Mouse (Mus musculus): ENCODE results near the gene Pptc7.

The Pptc7 gene

GRCm38 (mm10) chr5:122284183-122285028, at the start of gene Pptc7:
Pptc7 (plus strand) TSS chr5:122284365.
- peak; percentile 86 for DNase-seq (ENCODE audit: low read depth, low spot score)

DNA sequence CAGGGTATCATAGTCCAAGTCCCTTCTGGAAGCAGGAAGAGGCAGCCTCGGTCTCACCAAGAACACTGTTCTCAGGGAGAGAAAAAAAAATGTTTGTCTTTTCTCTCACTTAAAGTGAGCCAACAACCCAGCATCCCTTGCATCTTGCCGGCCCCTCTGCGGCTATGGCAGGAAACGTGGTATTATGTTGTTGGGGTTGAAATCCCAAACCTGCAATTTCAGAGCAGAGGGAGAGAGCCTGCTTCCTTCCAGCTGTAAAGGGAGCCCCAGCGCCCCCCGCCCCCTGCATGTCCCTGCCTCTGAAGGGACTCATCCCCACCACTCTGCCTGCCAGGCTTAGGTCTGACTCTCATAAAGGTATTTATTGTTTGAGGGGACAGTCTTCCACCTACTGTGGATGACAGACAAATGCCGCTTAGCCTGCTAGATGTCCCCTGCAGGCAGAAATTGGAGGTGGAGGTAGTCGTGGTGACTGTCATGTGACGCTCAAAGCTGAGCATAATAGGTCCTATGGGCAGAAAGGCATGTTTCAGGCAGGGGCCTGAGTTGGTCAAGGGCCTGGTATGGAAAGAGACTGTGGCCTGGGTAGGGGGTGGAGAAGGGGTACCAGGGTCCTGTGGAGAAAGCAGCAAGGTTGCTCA, 48.8 kb upstream of the Pptc7 start:
- DNase-seq (ENCODE audit: low read depth, low spot score): no peak

DNA sequence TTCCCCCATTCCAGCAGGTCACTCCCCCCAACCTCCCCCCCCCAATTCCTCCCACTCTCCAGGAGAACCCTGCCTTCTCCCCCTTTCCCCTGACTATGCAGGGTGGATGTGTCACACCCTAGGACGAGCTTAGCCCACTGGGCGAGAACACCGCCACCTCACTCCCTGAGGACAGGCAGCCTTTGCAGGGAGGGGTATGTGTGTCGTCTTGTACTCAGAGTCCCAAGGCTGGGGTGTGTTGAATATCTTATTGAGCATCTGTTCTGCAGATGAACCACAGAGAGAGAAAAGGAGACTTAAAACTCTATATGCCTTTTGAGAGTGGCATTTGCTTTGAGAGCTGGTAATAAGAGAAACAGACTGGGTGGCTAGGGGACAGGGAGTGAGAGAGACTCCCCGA, 47.0 kb upstream of the Pptc7 start:
- DNase-seq (ENCODE audit: low read depth, low spot score): no peak

DNA sequence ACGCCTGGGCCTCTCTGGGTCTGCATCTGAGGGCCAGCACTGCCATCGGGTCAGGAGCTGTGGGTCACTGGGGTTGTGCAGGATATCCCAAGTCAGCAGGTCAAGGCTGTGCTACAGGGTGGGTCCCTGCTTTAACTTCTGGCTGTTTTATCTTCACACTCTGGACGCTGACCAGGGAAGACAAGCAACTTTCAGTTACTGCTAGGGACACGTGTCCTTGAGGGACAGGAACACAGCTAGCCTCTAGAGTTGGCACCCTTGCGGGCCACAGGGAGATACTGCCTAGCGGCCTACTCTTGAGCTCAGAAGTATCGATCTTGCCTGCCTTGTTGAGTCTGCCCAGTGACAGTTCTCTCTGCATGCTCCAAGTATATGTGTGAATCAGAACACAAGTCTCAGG, 44.5 kb upstream of the Pptc7 start:
- DNase-seq (ENCODE audit: low read depth, low spot score): no peak

DNA sequence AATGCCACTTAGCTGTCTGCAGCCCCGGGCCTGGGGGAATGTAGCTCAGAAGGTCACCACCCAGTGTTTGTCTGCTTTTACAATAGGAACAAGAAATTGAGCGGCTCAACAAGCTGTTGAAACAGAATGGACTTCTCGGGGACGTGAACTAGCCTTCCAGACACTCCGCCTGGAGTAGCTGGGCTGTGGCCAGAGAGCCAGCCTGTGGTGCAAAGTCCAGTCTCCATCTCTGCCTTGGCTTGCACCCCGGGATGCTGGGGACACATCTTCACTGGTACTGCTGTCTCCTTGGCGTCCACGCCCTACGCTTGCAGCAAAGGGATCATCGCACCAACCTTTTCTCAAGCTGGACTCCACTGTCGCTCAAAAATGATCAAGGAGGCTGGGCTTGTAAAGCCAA, 43.6 kb upstream of the Pptc7 start:
- DNase-seq (ENCODE audit: low read depth, low spot score): no peak

DNA sequence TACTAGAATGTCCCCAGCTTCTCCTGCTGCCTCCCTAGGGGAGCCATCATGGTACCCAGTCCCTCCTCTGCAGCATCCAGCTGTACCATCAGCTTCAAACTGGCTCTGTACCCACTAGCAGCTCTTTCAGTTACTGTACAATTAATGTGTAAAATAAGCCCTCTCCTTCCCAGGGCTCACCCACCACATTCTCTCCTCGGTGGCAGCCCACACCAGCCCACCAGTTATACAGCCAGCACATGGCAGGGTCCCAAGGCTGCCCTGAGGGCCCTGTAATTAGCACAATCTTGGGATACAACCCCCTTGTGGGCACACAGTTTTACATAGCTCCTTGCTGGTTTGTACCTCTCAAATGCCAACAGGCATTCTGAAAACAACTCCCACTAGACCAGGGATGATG, 43.2 kb upstream of the Pptc7 start:
- DNase-seq (ENCODE audit: low read depth, low spot score): no peak

DNA sequence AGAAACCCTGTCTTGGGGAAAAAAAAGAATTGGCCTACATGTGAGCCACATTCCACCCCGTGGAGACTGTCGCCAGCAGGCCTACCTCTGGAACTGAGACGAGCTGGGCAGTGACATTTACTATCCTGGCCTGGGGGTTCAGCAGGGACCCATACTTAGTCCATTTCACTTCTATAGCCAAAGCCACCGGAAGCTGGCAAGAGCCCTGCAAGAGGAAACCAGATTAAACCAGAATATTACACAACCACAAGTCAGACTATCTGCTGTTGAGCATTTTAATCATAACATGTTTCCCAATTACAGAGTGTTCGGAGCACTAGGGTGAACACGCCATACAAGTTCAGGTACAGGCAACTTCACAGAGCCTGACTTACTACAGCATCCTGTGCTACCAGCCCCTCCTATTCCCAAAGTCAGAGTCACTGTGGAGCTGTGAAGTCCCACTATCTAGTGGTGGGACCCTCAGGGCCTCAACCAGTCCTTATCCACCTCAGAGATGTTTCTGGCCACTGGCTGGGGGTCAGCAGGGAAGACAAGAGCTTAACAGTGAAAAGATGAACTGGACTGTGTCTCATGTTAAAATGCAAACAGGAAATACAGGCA, 41.5 kb upstream of the Pptc7 start:
- DNase-seq (ENCODE audit: low read depth, low spot score): no peak

DNA sequence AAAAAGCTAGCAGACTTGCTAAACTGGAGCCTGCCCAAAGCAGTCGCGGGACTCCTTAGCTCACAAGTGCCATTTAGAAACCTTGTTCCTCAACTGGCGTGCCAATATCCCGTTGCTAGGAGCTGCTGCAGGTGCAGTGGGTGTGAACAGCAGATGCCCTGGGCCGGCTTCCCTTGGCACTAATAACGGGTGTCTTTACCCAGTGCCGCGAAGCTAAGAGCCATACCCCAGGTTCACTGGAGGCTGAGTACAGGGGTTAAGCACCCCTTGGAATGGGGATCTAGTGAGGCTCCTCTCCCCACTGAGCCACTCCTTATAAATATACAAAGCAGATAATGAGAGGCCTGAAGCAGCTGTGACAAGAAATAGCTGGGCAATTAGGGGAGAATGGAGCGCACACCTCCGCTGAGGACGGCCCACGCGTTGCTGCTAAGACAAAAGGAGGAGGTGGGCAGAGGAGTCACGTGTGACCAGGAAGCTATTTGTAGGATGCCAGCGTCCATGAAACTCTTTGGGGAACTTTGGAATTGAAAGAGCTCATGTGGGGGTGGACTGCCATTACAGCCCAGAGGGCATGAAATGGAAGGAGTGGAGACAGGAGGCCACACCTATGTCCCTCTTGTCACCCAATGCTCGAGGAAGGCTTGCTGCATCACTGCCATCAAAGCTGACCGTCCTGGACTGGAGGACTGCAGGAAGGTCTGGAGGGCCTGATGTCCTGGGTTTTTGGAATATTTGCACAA, 40.2 kb upstream of the Pptc7 start:
- DNase-seq (ENCODE audit: low read depth, low spot score): no peak

DNA sequence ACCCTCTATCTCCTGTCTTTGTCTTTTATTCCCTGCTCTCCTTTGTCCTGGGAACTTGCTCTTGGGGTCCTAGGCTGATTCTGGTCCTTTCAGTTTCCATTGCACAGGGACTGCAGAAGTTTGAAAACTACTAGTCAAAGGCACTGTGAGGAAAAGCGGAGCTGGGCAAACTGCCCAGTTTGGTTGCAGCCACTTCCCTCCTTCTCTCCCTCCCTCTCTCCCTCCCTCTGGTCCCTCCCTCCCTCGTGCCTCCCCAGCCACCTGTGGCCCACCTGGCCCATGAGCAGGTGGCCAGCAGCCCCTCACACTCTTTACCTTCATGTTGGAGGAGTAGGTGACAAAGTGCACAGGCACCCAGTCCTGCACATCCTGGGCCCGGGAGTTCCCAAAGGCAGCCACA, 39.0 kb upstream of the Pptc7 start:
- DNase-seq (ENCODE audit: low read depth, low spot score): no peak

DNA sequence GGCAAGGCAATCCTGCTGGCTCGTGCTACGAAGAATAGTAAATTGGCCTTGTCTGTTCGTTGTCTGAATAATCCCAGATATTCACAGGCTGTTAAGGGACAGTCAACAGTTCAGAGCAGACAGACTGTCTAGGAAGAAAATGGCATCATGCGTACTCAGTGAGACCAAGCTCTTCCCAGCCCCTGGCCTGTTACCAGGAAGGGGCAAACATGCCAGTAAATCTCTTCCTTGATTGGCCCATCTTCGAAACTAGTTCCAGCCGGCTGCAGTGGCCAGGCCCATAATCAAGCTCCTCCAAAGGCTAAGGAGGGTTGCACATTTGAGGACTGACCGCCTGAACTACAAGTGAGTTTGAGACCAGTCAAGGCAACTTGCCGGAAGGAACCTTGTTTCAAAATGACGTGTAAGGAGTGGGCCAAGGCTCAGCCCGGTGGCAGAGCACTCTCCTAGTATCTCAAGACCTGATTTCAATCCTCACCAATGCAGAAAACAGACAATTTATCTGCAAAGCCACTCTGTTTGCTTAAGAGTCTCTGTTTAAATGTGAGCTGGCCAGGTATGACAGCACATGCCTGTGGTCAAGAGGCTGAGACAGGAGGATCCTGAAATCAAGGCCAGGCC, 37.5 kb upstream of the Pptc7 start:
- DNase-seq (ENCODE audit: low read depth, low spot score): no peak

GRCm38 (mm10) chr5:122247529-122247928, 36.6 kb upstream of the Pptc7 start:
- DNase-seq (ENCODE audit: low read depth, low spot score): no peak

- DNase-seq (ENCODE audit: low read depth, low spot score): no peak
These were observed 36.2 kb upstream of the Pptc7 start for GRCm38 (mm10) chr5:122247934-122248333.

- no peak for DNase-seq (ENCODE audit: low read depth, low spot score)
These were observed 34.9 kb upstream of the Pptc7 start for GRCm38 (mm10) chr5:122249281-122249680.

DNA sequence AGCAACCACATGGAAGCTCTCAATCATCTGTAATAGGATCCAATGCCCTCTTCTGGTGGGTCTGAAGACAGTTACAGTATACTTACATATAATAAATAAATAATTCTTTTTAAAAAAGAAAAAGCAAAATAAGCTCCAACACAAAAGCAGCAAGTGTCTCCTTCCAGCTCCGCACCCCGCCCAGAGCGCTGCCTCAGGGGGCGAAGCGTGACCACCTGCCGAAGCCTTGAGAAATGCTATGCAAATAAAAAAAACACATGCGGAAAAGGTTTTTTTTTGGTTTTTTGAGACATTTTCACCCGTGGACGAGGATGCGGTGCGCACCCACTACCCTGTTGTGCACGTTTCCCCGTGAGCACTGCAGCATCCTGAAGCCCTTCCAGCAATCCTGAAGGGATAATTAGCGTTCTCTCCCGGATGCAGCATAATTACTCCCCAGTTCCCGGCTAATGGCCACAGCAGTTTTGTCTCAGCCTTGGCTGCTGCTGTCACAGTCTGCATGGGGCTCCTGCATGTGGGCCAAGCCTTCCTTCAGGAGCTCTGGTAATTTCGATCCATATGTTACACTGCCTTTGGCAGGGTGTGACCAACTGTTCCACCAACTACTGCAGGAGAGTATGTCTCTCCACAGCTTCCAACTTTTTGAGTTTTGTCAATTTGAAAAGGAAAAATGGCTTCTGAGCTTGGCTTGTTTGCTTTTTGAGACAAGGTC, 32.1 kb upstream of the Pptc7 start:
- DNase-seq (ENCODE audit: low read depth, low spot score): no peak

DNA sequence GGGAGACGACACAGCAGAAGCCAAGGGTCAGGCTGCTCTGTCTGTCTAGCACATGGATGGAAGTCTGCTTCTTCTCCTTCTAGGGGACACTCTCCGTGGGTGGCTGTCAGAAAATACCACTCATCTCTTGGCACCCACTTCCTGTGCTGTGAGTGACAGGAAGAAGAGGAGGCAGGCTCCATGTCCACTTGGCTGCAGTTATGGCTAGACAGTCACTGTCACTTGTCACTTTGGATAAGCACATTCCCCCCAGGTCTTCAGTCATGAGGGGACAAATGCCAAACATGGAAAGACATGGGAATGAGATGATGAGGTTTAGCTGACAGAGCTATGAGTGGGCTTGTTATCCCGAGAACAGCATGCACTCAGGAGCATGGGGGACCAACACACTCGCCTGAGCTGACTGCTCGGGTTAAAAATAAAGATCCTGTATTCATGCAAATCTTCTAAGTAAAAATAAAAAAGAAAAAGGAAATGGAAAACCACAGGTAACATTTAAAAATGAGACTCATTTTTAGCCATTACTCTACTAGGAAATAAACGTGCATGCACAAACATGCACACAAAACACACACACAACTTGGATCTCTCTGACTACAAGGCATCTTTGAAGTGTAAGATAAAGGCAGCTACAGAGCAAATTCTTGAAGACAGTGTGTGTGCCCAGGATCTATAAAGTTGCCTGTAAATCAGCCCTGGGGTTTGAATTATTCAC, 26.0 kb upstream of the Pptc7 start:
- DNase-seq (ENCODE audit: low read depth, low spot score): no peak

DNA sequence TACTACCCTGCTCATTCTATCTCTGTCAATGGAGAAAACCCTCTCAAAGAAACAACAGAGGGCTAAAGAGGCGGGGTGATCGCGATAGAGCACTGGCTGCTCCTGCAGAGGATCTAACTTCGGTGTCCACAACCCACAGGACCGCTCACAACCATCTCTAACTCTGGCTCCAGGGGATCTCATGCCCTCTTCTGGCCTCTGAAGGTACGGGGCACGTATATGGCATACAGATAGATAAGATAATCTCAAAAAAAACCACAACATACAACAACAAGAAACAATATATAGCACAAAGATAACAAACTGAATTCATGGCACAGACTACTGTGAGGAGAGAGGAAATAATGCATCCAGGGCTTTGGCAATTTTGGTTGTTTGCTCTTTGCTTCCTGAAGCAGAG, 22.1 kb upstream of the Pptc7 start:
- no peak for DNase-seq (ENCODE audit: low read depth, low spot score)

DNA sequence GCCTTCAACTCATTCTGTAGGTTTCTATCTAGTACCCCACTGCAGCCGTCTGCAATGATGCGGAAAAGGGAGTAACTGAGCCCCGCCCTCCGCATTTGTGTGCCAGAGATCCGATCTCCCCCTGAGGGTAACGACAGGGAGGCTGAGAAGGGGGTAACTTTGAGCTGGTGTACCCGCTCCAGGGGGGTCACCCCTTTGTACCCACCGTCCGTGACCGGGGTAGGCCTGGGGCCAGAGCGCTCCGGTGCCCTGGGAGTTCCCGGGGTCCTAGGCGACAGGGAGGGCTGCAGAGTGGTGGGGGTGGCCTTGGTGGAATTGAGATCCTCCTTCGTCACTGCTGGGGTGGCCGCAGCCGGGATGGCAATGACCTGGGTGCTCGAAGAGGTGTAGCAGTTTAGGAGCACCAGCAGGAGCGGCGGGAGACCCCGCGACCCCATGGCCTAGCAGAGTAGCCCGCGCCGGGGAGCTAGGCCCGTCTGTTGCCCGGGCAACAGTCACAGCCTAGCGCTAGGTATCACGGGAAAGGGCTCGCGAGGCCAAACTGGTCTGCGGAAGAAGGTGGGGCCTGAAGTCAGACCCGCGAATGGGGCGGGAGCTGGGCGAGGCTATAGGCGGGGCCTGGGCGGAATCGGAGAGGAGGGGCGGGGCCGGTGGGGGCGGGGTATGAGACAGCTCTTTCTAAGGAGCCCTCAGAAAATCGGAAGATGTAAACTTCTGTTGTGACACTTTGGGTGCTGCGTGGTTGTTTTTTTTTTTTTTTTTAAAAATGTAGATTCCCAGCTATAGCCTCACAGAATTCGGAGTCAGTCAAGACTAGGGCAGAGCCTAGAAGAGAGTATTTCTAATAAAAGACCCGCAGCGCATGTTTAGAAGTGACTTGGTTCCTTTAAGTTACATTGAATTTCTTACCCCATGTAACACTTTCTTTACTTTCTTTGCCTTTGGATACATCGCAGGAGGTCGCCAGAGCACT, 19.9 kb upstream of the Pptc7 start, which contains the start of gene Tctn1:
Gene Tctn1, minus strand, starts transcription at position 528 of the 973 bp plus-strand sequence.
- DNase-seq (ENCODE audit: low read depth, low spot score): peak; percentile 92

DNA sequence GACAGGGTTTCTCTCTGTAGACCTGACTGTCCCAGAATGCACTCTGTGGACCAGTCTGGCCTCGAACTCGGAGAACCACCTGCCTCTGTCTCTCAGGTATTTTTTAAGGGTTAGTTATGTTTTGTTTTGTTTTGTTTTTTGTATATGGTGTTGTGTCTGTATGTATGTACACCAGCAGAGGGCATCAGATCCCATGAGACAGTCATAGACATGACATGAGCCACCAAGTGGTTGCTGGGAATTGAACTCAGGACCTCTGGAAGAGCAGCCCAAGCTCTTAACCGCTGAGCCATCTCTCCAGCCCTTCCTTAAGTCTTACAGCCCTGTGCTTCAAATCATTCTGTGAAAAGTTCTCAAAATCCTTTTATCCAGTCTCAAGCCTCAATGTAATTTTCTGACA, 19.0 kb upstream of the Pptc7 start:
- no peak for DNase-seq (ENCODE audit: low read depth, low spot score)

DNA sequence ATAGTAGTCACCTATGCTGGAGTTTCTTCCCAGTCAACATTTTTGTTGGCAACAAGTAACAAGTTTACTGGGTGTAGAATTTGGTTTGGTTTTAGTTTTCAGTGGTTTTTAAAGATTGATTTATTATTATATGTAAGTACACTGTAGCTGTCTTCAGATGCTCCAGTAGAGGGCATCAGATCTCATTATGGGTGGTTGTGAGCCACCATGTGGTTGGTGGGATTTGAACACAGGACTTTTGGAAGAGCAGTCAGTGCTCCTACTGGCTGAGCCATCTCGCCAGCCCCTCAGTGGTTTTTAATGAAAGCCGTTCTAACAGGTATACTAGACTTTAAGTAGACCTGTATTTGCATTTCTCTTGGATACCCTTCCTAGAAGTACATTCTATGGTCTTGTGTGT, 18.2 kb upstream of the Pptc7 start:
- DNase-seq (ENCODE audit: low read depth, low spot score): no peak

Measured in embryo, embryonic 11.5 days (tissue).